14 mouse cellular contexts compared by ENCODE assay signal in genomic region chr10:95418631-95419030, GRCm38 (mm10). TPM values are rescaled to one million over a fixed set of nuclear protein-coding genes. Genes with fewer than 3 reads are reported as not detected.
A peak's percentile ranks its signal among the peaks of the same experiment; 100 is the strongest.
DNase-seq lines count a peak whose midpoint lies in the region; ATAC-seq and TF ChIP-seq lines count a peak whose summit lies in the region.
"Had no signal": no experiment of that assay in that cellular context is flagged by ENCODE, and none has a peak within 500 bp of the region (broad histone marks: within the 10 kb centered on the region; RNA-seq: fewer than 3 reads in every experiment).

No protein-coding gene starts in this region.

- intact Hi-C loops in gastrocnemius, postnatal 36 days (cut with DNase I) = loop anchor here (2.0 to 5.0 kb wide), 5 partner anchors 56 to 426 kb away; no protein-coding TSS in a partner anchor

- WGBS in kidney, adult 2 months = 39% methylated on average over 6 of the region's 6 CpGs
- WGBS in kidney, embryonic 15.5 days = 50% methylated on average over 6 of the region's 6 CpGs
- WGBS in thymus, adult 2 months = 10% methylated on average over 6 of the region's 6 CpGs

- no peaks in the 10 kb centered on the region for H3K36me3 ChIP-seq in kidney, adult 2 months (ENCODE audit: control insufficient read depth, insufficient read depth, low read length)
- no peaks in the 10 kb centered on the region for H3K36me3 ChIP-seq in kidney, embryonic 15.5 days
- no peaks in the 10 kb centered on the region for H3K36me3 ChIP-seq in thymus, adult 2 months (ENCODE audit: control insufficient read depth, insufficient read depth, low read length)
- H3K36me3 ChIP-seq: embryonic facial prominence, embryonic 12.5 days; hindbrain, embryonic 10.5 days; limb, embryonic 15.5 days; neural tube, embryonic 15.5 days; stomach, embryonic 15.5 days had no signal

- H3K4me2 ChIP-seq in kidney, embryonic 15.5 days = no peak overlapping the region
- H3K4me2 ChIP-seq: limb, embryonic 15.5 days had no signal

- no peaks in the 10 kb centered on the region for H3K9me3 ChIP-seq in kidney, embryonic 15.5 days (replicated peaks)
- H3K9me3 ChIP-seq: embryonic facial prominence, embryonic 12.5 days; hindbrain, embryonic 10.5 days; limb, embryonic 15.5 days; neural tube, embryonic 15.5 days; stomach, embryonic 15.5 days had no signal

- no peak overlapping the region for H3K9ac ChIP-seq in kidney, embryonic 15.5 days
- H3K9ac ChIP-seq: embryonic facial prominence, embryonic 12.5 days; limb, embryonic 15.5 days; neural tube, embryonic 15.5 days; stomach, embryonic 15.5 days had no signal

- peaks cover 2% of the 10 kb centered on the region; the same call in 1 of the 2 replicates for H3K4me1 ChIP-seq in kidney, adult 2 months (ENCODE audit: control insufficient read depth, insufficient read depth, low read length)
- peaks cover 32% of the 10 kb centered on the region for H3K4me1 ChIP-seq in kidney, embryonic 15.5 days
- peaks cover 28% of the 10 kb centered on the region for H3K4me1 ChIP-seq in thymus, adult 2 months (replicated peaks; ENCODE audit: control insufficient read depth, insufficient read depth, low read length)

- H3K27ac ChIP-seq in kidney, adult 2 months (ENCODE audit: insufficient read depth, low read depth, low read length) = no peak overlapping the region
- H3K27ac ChIP-seq in kidney, embryonic 15.5 days = no peak overlapping the region
- no peak overlapping the region for H3K27ac ChIP-seq in thymus, adult 2 months (ENCODE audit: control insufficient read depth, insufficient read depth, low read length)
- H3K27ac ChIP-seq: embryonic facial prominence, embryonic 12.5 days; hindbrain, embryonic 10.5 days; limb, embryonic 15.5 days; neural tube, embryonic 15.5 days; stomach, embryonic 15.5 days had no signal

- no peaks in the 10 kb centered on the region for H3K27me3 ChIP-seq in kidney, adult 2 months (replicated peaks; ENCODE audit: control insufficient read depth, insufficient read depth, low read length)
- peaks cover 35% of the 10 kb centered on the region for H3K27me3 ChIP-seq in kidney, embryonic 15.5 days
- H3K27me3 ChIP-seq in thymus, adult 2 months (ENCODE audit: control insufficient read depth, insufficient read depth, low read length) = peaks cover 23% of the 10 kb centered on the region
- H3K27me3 ChIP-seq: embryonic facial prominence, embryonic 12.5 days; neural tube, embryonic 15.5 days had no signal

- TF ChIP-seq CTCF in kidney, adult 2 months (conservative IDR thresholded peaks at IDR 0.05; ENCODE audit: insufficient read depth, insufficient read length, low read depth, low read length) = no peak
- no peak for TF ChIP-seq CTCF in thymus, adult 2 months (IDR thresholded peaks at IDR 0.05; ENCODE audit: borderline replicate concordance, control insufficient read depth, extremely low read depth, insufficient read depth, low read length, poor library complexity)

- TF ChIP-seq POLR2A in kidney, adult 2 months (IDR thresholded peaks at IDR 0.05; ENCODE audit: low read depth, low read length) = no peak
- no peak for TF ChIP-seq POLR2A in thymus, adult 2 months (IDR thresholded peaks at IDR 0.05; ENCODE audit: control insufficient read depth, extremely low read depth, insufficient read depth, low read length, poor library complexity)

- DNase-seq in kidney, adult 2 months = peak; percentile 85
- DNase-seq in kidney, adult 9 months = peak; percentile 80
- DNase-seq in thymus, adult 2 months = peak; percentile 16
- DNase-seq in gastrocnemius, postnatal 36 days = no peak

- no peak overlapping the region for H3K4me3 ChIP-seq in kidney, adult 2 months (ENCODE audit: insufficient read depth, low read depth, low read length)
- no peak overlapping the region for H3K4me3 ChIP-seq in kidney, embryonic 15.5 days (replicated peaks)
- no peak overlapping the region for H3K4me3 ChIP-seq in thymus, adult 2 months (ENCODE audit: control insufficient read depth, insufficient read depth, low read length)
- H3K4me3 ChIP-seq: embryonic facial prominence, embryonic 12.5 days; limb, embryonic 15.5 days; myocyte; neural tube, embryonic 15.5 days; stomach, embryonic 15.5 days had no signal

- no peak for ATAC-seq in kidney, embryonic 15.5 days (replicated peaks; ENCODE audit: low FRiP score)
- ATAC-seq in erythroid progenitor cell, adult 5-6 weeks (replicated peaks; ENCODE audit: low FRiP score, poor library complexity, severe bottlenecking) = no peak
- ATAC-seq in erythroblast, adult 5-6 weeks (replicated peaks; ENCODE audit: low FRiP score, poor library complexity, severe bottlenecking) = no peak
- ATAC-seq: forebrain, embryonic 16.5 days had no signal

RNA-seq across cellular contexts. Expression of gene Socs2, which starts 1.7 kb away (rescaled TPM):
- polyA plus RNA-seq in kidney, adult 2 months (2012; rRNA removed) = 24.5 and 42.9 TPM in 2 replicates
- 26.2 and 28.5 TPM in 2 replicates for polyA plus RNA-seq in kidney, embryonic 15.5 days (2015; fragmentation: Nextera tagmentation; extraction: Ambion mirVana)
- polyA plus RNA-seq in thymus, adult 2 months (2012; rRNA removed) = 18.4 and 19.4 TPM in 2 replicates
- 10 to 100 TPM in 1 of 2 experiments, 1 to 10 TPM in 1; 8.3 to 12.0 TPM for total RNA-seq in gastrocnemius, postnatal 36 days (2021)
- total RNA-seq in erythroid progenitor cell, adult 5-6 weeks (2015; ENCODE audit: low replicate concordance) = not detected in 2 replicates
- total RNA-seq in erythroid progenitor cell, adult 5-6 weeks (2017; ENCODE audit: low replicate concordance) = not detected in 2 replicates
- total RNA-seq in erythroblast, adult 5-6 weeks (2015; ENCODE audit: low replicate concordance) = not detected in 2 replicates
- total RNA-seq in erythroblast, adult 5-6 weeks (2017; ENCODE audit: low replicate concordance) = not detected in 2 replicates

Comparison
In these comparisons a context has a peak if more than half of its experiments do, and no peak if none do; other contexts are left out.
1. DNase-seq: peak in kidney, adult 2 months (single experiment), kidney, adult 9 months (single experiment) and thymus, adult 2 months (single experiment); none in gastrocnemius, postnatal 36 days (0 of 2).
2. RNA of gene Socs2, which starts 1.7 kb away (total RNA-seq): 8.3 to 12.0 TPM in gastrocnemius, postnatal 36 days; not detected in erythroid progenitor cell, adult 5-6 weeks and not detected in erythroblast, adult 5-6 weeks; every median in the first group is over 4 times any median in the second.